Mouse (Mus musculus) limb, embryonic 13.5 days (tissue): ENCODE data around the gene Oip5. TPM values are rescaled to one million over a fixed set of nuclear protein-coding genes. Genes with fewer than 3 reads are reported as not detected.
A peak's percentile ranks its signal among the peaks of the same experiment; 100 is the strongest.
"Not testable (repeated sequence)": the region's sequence is repeated elsewhere in the genome, so short reads cannot be mapped to it uniquely, and the experiment has no call there.

Source experiments
- ATAC-seq: fragments of 200-750 bp; cut with Nextera tagmentation; 2 replicates; pipeline ENCODE4 v1.8.0; 2017; ENCODE audit warnings: low read depth, moderate number of reproducible peaks, moderate TSS enrichment; ENCODE audit not compliant: low FRiP score
- H3K27ac ChIP-seq: fragments of 300-500 bp; sonication (generic); 2 replicates; pipeline ENCODE4 v1.5.1; 2015; ENCODE audit warnings: inconsistent platforms, mild to moderate bottlenecking, moderate library complexity
- H3K27me3 ChIP-seq: fragments of 300-500 bp; sonication (generic); 2 replicates; pipeline ENCODE4 v1.6.1; 2015; ENCODE audit warnings: mild to moderate bottlenecking, inconsistent platforms
- H3K36me3 ChIP-seq: fragments of 300-500 bp; sonication (generic); 2 replicates; pipeline ENCODE4 v1.6.1; 2015; ENCODE audit warnings: inconsistent platforms, mild to moderate bottlenecking, moderate library complexity
- H3K4me1 ChIP-seq: fragments of 300-500 bp; sonication (generic); 2 replicates; pipeline ENCODE4 v1.6.1; 2015; ENCODE audit warnings: inconsistent platforms
- H3K4me2 ChIP-seq: fragments of 300-500 bp; sonication (generic); replicated peaks from 2 replicates; pipeline ENCODE4 v1.6.1; 2015; ENCODE audit warnings: inconsistent platforms, mild to moderate bottlenecking, moderate library complexity
- H3K4me3 ChIP-seq: fragments of 300-500 bp; sonication (generic); 2 replicates; pipeline ENCODE4 v1.5.1; 2015; ENCODE audit warnings: moderate library complexity, mild to moderate bottlenecking, inconsistent platforms
- H3K9ac ChIP-seq: fragments of 300-500 bp; sonication (generic); 2 replicates; pipeline ENCODE4 v1.6.1; 2015; ENCODE audit warnings: mild to moderate bottlenecking, inconsistent platforms
- H3K9me3 ChIP-seq: fragments of 300-500 bp; sonication (generic); 2 replicates; pipeline ENCODE4 v1.6.1; 2016; ENCODE audit warnings: inconsistent platforms
- WGBS: fragments of 180-500 bp; shearing (Covaris S2); methylation state at CpG from one replicate; pipeline ENCODE4 v1.1.7; 2015; 5-methylcytosine and 5-hydroxymethylcytosine counted together
- polyA plus RNA-seq: library from polyadenylated mRNA; unstranded; fragments of >200 nt; fragmentation: Nextera tagmentation; extraction: Ambion mirVana; gene quantifications from 2 replicates; pipeline ENCODE4 v1.2.1, GENCODE M21; 2015

The Oip5 gene
- polyA plus RNA-seq, 1 experiment from 2014 or later: 23.9 TPM

GRCm38 (mm10) chr2:119603909-119604308 is 14.4 kb downstream of the Oip5 start:
- Histone ChIP-seq H3K27me3 (no peaks in the 10 kb centered on the region), H3K27ac (no peak overlapping the region), H3K4me3 (no peak overlapping the region), H3K4me2 (no peak overlapping the region), H3K9me3 (no peaks in the 10 kb centered on the region), H3K9ac (no peak overlapping the region), H3K36me3 (peaks cover 78% of the 10 kb centered on the region), H3K4me1 (no peaks in the 10 kb centered on the region)
- no peak for ATAC-seq
- 75% methylated on average over 2 of the region's 2 CpGs for WGBS

- ATAC-seq: no peak
- H3K36me3 ChIP-seq: peaks cover 78% of the 10 kb centered on the region
- H3K9me3 ChIP-seq: no peaks in the 10 kb centered on the region
- no peak overlapping the region for H3K27ac ChIP-seq
- H3K27me3 ChIP-seq: no peaks in the 10 kb centered on the region
- H3K4me2 ChIP-seq: no peak overlapping the region
- H3K4me3 ChIP-seq: no peak overlapping the region
- 82% methylated on average over 1 of the region's 1 CpGs for WGBS
- no peak overlapping the region for H3K9ac ChIP-seq
- H3K4me1 ChIP-seq: no peaks in the 10 kb centered on the region
These were observed 15.8 kb downstream of the Oip5 start for GRCm38 (mm10) chr2:119602488-119602887.

DNA sequence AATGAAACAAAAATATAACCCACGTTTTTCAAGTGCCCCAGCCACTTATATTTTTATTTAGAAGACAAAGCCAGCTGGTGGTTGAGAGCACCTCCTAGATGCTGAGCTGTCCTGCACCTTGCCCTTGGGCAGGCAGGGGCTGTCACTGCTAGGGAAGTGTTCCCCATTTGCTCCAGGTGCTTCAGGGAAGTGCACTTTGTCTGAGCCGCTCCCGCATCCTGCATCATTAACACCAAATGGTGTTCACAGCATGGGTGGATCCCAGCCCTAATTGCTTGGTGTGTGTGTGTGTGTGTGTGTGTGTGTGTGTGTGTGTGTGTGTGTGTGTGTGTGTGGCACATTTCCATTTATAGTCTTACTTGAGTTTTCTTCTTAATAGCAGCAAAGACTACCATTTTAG is 16.7 kb downstream of the Oip5 start:
- H3K9ac ChIP-seq, H3K27me3 ChIP-seq, ATAC-seq, H3K4me2 ChIP-seq, H3K27ac ChIP-seq, H3K9me3 ChIP-seq, H3K4me3 ChIP-seq, H3K4me1 ChIP-seq: not testable (repeated sequence)
- peaks cover 78% of the 10 kb centered on the region for H3K36me3 ChIP-seq
- WGBS: 62% methylated on average over 3 of the region's 3 CpGs

GRCm38 (mm10) chr2:119601027-119601426 is 17.2 kb downstream of the Oip5 start:
- WGBS: 82% methylated on average over 4 of the region's 4 CpGs
- Histone ChIP-seq H3K36me3 (peaks cover 77% of the 10 kb centered on the region), H3K4me3 (no peak overlapping the region), H3K4me1 (peaks cover 4% of the 10 kb centered on the region; the same call in 1 of the 2 replicates), H3K27me3 (no peaks in the 10 kb centered on the region), H3K27ac (no peak overlapping the region), H3K9ac (no peak overlapping the region), H3K9me3 (no peaks in the 10 kb centered on the region), H3K4me2 (no peak overlapping the region)
- ATAC-seq: no peak

GRCm38 (mm10) chr2:119596781-119597330 is 21.4 kb downstream of the Oip5 start:
- Histone ChIP-seq H3K9me3 (no peaks in the 10 kb centered on the region), H3K27me3 (no peaks in the 10 kb centered on the region), H3K4me3 (no peak overlapping the region), H3K4me2 (no peak overlapping the region), H3K4me1 (peaks cover 16% of the 10 kb centered on the region), H3K27ac (no peak overlapping the region), H3K9ac (no peak overlapping the region), H3K36me3 (peaks cover 48% of the 10 kb centered on the region)
- 88% methylated on average over 8 of the region's 8 CpGs for WGBS
- ATAC-seq: no peak

- Histone ChIP-seq H3K4me1 (peaks cover 16% of the 10 kb centered on the region), H3K36me3 (peaks cover 46% of the 10 kb centered on the region), H3K9ac (peak overlapping the region; percentile 97), H3K27me3 (no peaks in the 10 kb centered on the region), H3K4me2 (peak overlapping the region; percentile 76), H3K9me3 (no peaks in the 10 kb centered on the region), H3K27ac (no peak overlapping the region), H3K4me3 (peak overlapping the region; percentile 98)
- no peak for ATAC-seq
- WGBS: 37% methylated on average over 4 of the region's 4 CpGs
These were observed 23.0 kb downstream of the Oip5 start for GRCm38 (mm10) chr2:119595308-119595707.

DNA sequence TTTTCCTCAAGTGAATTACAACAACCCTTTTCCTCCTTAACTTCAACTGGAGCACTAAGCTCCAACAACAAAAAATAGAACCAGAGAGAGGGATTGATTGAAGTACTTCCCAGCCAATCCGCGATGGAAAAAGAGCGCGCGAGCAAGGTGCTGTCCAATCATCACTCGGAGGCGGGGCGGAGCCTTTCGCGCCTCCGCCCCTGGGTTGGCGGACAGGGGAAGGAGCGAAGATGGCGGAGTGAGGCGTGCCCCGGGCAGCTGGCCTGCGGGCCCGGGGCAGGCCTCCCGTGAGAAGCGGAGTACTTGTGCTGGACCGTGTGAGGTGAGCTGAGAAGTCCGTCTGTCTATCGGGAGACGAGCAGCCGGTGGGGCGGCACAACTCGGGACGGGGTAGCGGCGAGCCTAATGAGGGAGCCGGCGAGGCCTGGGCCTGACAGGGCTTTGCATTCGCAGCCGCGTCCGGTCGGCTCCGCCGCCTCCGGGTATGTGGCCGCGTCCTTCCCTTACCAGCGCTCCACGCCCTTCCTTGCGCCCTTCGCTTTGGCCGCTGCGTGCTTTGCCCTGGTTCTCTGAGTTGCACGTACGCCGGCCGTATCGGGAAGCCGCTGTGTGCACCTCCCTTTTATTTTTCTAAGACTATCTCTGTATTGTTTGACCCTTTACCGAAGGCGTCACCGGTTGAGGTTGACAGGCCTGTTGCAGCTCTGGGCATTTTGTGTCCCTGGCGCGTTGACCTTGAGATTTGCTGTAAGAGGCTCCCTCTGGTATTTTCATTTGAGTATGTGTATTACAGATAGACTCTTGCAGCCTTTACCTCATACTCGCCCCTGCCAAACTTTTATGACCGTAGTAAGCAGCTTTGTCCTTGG is 23.9 kb downstream of the Oip5 start:
- Histone ChIP-seq H3K36me3 (peaks cover 39% of the 10 kb centered on the region), H3K4me1 (peaks cover 16% of the 10 kb centered on the region), H3K9me3 (no peaks in the 10 kb centered on the region), H3K4me3 (peak overlapping the region; percentile 98), H3K9ac (peak overlapping the region; percentile 97), H3K4me2 (peak overlapping the region; percentile 76), H3K27me3 (no peaks in the 10 kb centered on the region), H3K27ac (peak overlapping the region; percentile 89)
- under 1% methylated on average over 61 of the region's 61 CpGs for WGBS
- ATAC-seq: peak; percentile 97

DNA sequence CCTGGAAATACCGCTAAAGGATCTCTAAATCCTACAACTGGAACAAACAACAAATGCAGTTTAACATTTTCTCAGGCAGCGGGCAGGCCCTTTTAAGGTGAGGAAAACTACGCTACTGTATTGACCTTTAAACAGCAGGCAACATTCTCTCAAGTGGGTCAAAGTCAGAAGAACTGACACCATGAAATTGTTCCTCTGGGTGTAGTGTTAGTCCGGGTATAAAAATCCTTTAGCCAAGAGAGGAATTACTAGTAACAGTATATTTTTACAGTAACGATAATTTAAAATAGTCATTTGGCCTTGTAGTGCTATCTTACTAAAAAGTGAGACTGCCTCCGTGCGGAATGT is 24.5 kb downstream of the Oip5 start:
- H3K4me3 ChIP-seq: peak overlapping the region; percentile 98
- H3K9ac ChIP-seq: peak overlapping the region; percentile 43; the same call in 1 of the 2 replicates
- peaks cover 33% of the 10 kb centered on the region for H3K36me3 ChIP-seq
- 9% methylated on average over 7 of the region's 7 CpGs for WGBS
- peaks cover 16% of the 10 kb centered on the region for H3K4me1 ChIP-seq
- H3K4me2 ChIP-seq: peak overlapping the region; percentile 76
- peak; percentile 12 for ATAC-seq
- H3K27ac ChIP-seq: peak overlapping the region; percentile 76
- no peaks in the 10 kb centered on the region for H3K9me3 ChIP-seq
- no peaks in the 10 kb centered on the region for H3K27me3 ChIP-seq

GRCm38 (mm10) chr2:119591247-119591646 is 27.0 kb downstream of the Oip5 start:
- no peak overlapping the region for H3K4me3 ChIP-seq
- 90% methylated on average over 3 of the region's 3 CpGs for WGBS
- H3K4me1 ChIP-seq: peaks cover 14% of the 10 kb centered on the region
- ATAC-seq: no peak
- no peaks in the 10 kb centered on the region for H3K27me3 ChIP-seq
- peaks cover 16% of the 10 kb centered on the region for H3K36me3 ChIP-seq
- H3K27ac ChIP-seq: no peak overlapping the region
- H3K9me3 ChIP-seq: no peaks in the 10 kb centered on the region
- no peak overlapping the region for H3K4me2 ChIP-seq
- H3K9ac ChIP-seq: no peak overlapping the region

- Histone ChIP-seq H3K4me2 (no peak overlapping the region), H3K9ac (no peak overlapping the region), H3K4me1 (no peaks in the 10 kb centered on the region), H3K9me3 (no peaks in the 10 kb centered on the region), H3K36me3 (peaks cover 22% of the 10 kb centered on the region), H3K27me3 (no peaks in the 10 kb centered on the region), H3K27ac (no peak overlapping the region), H3K4me3 (no peak overlapping the region)
- WGBS: 18% methylated on average over 4 of the region's 4 CpGs
- ATAC-seq: no peak
These were observed 30.9 kb downstream of the Oip5 start for GRCm38 (mm10) chr2:119587383-119587782.

DNA sequence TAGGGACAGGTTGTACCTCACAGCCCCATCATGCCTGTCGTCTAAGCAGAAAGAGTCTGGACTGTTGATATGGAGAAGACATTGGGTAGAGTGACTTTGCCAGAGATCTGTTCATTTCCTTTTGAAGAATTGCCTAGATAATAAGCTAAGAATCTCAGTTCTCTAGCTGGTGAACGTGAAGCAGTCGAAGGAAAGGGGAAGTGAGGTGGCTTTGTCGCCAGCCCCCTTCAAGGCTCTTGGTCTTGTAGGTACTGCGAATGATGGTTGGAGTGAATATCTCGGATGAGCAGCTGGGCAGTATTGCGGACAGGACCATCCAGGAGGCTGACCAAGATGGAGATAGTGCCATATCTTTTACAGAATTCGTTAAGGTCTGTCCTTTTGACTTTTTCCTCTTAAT is 34.0 kb downstream of the Oip5 start:
- Histone ChIP-seq H3K9ac (no peak overlapping the region), H3K27me3 (no peaks in the 10 kb centered on the region), H3K4me2 (no peak overlapping the region), H3K27ac (no peak overlapping the region), H3K4me3 (no peak overlapping the region), H3K4me1 (no peaks in the 10 kb centered on the region), H3K36me3 (peaks cover 20% of the 10 kb centered on the region), H3K9me3 (no peaks in the 10 kb centered on the region)
- WGBS: 73% methylated on average over 8 of the region's 8 CpGs
- no peak for ATAC-seq

DNA sequence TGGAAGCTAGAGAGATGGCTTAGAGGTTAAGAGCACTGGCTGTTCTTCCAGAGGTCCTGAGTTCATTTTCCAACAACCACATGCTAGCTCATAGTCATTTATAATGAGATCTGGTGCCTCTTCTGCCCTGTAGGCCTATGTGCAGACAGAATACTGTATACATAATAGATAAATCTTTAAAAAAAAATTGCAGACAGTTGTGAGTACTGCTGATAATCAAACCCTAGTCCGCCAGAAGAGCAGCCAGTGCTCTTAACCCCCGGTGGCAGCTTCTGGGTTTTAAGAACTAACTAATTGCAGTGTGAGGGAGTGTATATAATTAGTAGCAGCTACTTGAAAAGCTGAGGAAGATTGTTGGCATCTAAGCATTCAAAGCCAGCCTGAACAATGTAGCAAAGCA is 34.8 kb downstream of the Oip5 start:
- Histone ChIP-seq H3K36me3 (peaks cover 24% of the 10 kb centered on the region), H3K27ac (no peak overlapping the region), H3K9me3 (no peaks in the 10 kb centered on the region), H3K4me3 (no peak overlapping the region), H3K27me3 (no peaks in the 10 kb centered on the region), H3K9ac (no peak overlapping the region), H3K4me1 (no peaks in the 10 kb centered on the region), H3K4me2 (no peak overlapping the region)
- no peak for ATAC-seq
- 33% methylated on average over 2 of the region's 2 CpGs for WGBS
